Mouse (Mus musculus): Measurements from ENCODE around the gene Mlxip.
A peak's percentile ranks its signal among the peaks of the same experiment; 100 is the strongest.

Gene Mlxip

GRCm38 (mm10) chr5:123394303-123394956 lies at the start of gene Mlxip:
TSS of gene Mlxip (plus strand) at chr5:123394798.
- peak; percentile 68 for DNase-seq (ENCODE audit: low read depth, low spot score)

- DNase-seq (ENCODE audit: low read depth, low spot score): peak; percentile 12
Measured at GRCm38 (mm10) chr5:123344963-123345852, 49.4 kb upstream of the Mlxip start.

- DNase-seq (ENCODE audit: low read depth, low spot score): no peak
Measured at GRCm38 (mm10) chr5:123345853-123346654, 48.5 kb upstream of the Mlxip start.

- no peak for DNase-seq (ENCODE audit: low read depth, low spot score)
Measured at GRCm38 (mm10) chr5:123346701-123347270, 47.8 kb upstream of the Mlxip start.

GRCm38 (mm10) chr5:123347985-123348384 lies 46.6 kb upstream of the Mlxip start:
- no peak for DNase-seq (ENCODE audit: low read depth, low spot score)

GRCm38 (mm10) chr5:123350386-123350785 lies 44.2 kb upstream of the Mlxip start:
- DNase-seq (ENCODE audit: low read depth, low spot score): no peak

- no peak for DNase-seq (ENCODE audit: low read depth, low spot score)
Measured at GRCm38 (mm10) chr5:123355918-123356317, 38.7 kb upstream of the Mlxip start.

- no peak for DNase-seq (ENCODE audit: low read depth, low spot score)
Measured at GRCm38 (mm10) chr5:123357253-123357652, 37.3 kb upstream of the Mlxip start.

GRCm38 (mm10) chr5:123359431-123359830 lies 35.2 kb upstream of the Mlxip start:
- no peak for DNase-seq (ENCODE audit: low read depth, low spot score)

- no peak for DNase-seq (ENCODE audit: low read depth, low spot score)
Measured at GRCm38 (mm10) chr5:123362911-123363310, 31.7 kb upstream of the Mlxip start.

GRCm38 (mm10) chr5:123364302-123364971 lies 30.2 kb upstream of the Mlxip start:
- no peak for DNase-seq (ENCODE audit: low read depth, low spot score)

- no peak for DNase-seq (ENCODE audit: low read depth, low spot score)
Measured at GRCm38 (mm10) chr5:123368869-123369488, 25.6 kb upstream of the Mlxip start.

- no peak for DNase-seq (ENCODE audit: low read depth, low spot score)
Measured at GRCm38 (mm10) chr5:123370049-123370448, 24.5 kb upstream of the Mlxip start.

- DNase-seq (ENCODE audit: low read depth, low spot score): no peak
Measured at GRCm38 (mm10) chr5:123375262-123375661, 19.3 kb upstream of the Mlxip start.

- no peak for DNase-seq (ENCODE audit: low read depth, low spot score)
Measured at GRCm38 (mm10) chr5:123375793-123376452, 18.7 kb upstream of the Mlxip start.

GRCm38 (mm10) chr5:123376569-123376968 lies 18.0 kb upstream of the Mlxip start:
- DNase-seq (ENCODE audit: low read depth, low spot score): no peak

- DNase-seq (ENCODE audit: low read depth, low spot score): peak; percentile 35
Measured at GRCm38 (mm10) chr5:123377120-123377955, 17.3 kb upstream of the Mlxip start.

- no peak for DNase-seq (ENCODE audit: low read depth, low spot score)
Measured at GRCm38 (mm10) chr5:123378712-123379111, 15.9 kb upstream of the Mlxip start.

- DNase-seq (ENCODE audit: low read depth, low spot score): no peak
Measured at GRCm38 (mm10) chr5:123379504-123379931, 15.1 kb upstream of the Mlxip start.

Measured in c-Kit-negative CD71-positive TER-119-positive erythroid progenitor cells, embryonic 14.5 days (primary cell).